Mouse (Mus musculus) cortical plate, adult 2 months (tissue): ENCODE data around the gene Slc4a1.
A peak's percentile ranks its signal among the peaks of the same experiment; 100 is the strongest.

Experiments used
- CTCF ChIP-seq: fragments of 200-500 bp; IDR thresholded peaks from 2 replicates; pipeline ENCODE4 v1.5.1; 2011; ENCODE audit warnings: mild to moderate bottlenecking, control low read depth, low read length; ENCODE audit not compliant: insufficient read depth; ENCODE audit errors: extremely low read depth
- POLR2A ChIP-seq: fragments of 200-500 bp; IDR thresholded peaks from 2 replicates; pipeline ENCODE4 v1.6.1; 2011; ENCODE audit warnings: mild to moderate bottlenecking, low read length, control low read depth; ENCODE audit not compliant: insufficient read depth; ENCODE audit errors: extremely low read depth

GRCm38 (mm10) chr11:102396671-102397141 is 30.7 kb upstream of the Slc4a1 start:
- no peak for TF ChIP-seq CTCF
- peak; percentile 32; the same call in 1 of the 2 replicates for TF ChIP-seq POLR2A
